Mouse (Mus musculus): Measurements from ENCODE around the gene Med27.
"Not testable (repeated sequence)": the region's sequence is repeated elsewhere in the genome, so short reads cannot be mapped to it uniquely, and the experiment has no call there.

Med27 gene

GRCm38 (mm10) chr2:29523918-29524811 lies 177.5 kb downstream of the Med27 start:
- DNase-seq = peak; percentile 84 to 89

- DNase-seq = no peak
Observed at GRCm38 (mm10) chr2:29525273-29525805, 178.7 kb downstream of the Med27 start.

GRCm38 (mm10) chr2:29526266-29526665 lies 179.6 kb downstream of the Med27 start:
- peak; percentile 76 to 79 for DNase-seq

GRCm38 (mm10) chr2:29527480-29527879 lies 180.9 kb downstream of the Med27 start:
- not testable (repeated sequence) for DNase-seq

GRCm38 (mm10) chr2:29528811-29529210 lies 182.2 kb downstream of the Med27 start:
- DNase-seq = no peak

- DNase-seq = not testable (repeated sequence)
Observed at GRCm38 (mm10) chr2:29529788-29530187, 183.2 kb downstream of the Med27 start.

GRCm38 (mm10) chr2:29532173-29532572 lies 185.6 kb downstream of the Med27 start:
- DNase-seq = no peak

GRCm38 (mm10) chr2:29532921-29533320 lies 186.3 kb downstream of the Med27 start:
- no peak for DNase-seq

- DNase-seq = no peak
Observed at GRCm38 (mm10) chr2:29535566-29536244, 189.1 kb downstream of the Med27 start.

- DNase-seq = no peak
Observed at GRCm38 (mm10) chr2:29536481-29536880, 189.9 kb downstream of the Med27 start.

- DNase-seq = no peak
Observed at GRCm38 (mm10) chr2:29537334-29537733, 190.7 kb downstream of the Med27 start.

GRCm38 (mm10) chr2:29542039-29542438 lies 195.4 kb downstream of the Med27 start:
- DNase-seq = peak; percentile 29 to 45

- DNase-seq = no peak
Observed at GRCm38 (mm10) chr2:29546571-29546970, 200.0 kb downstream of the Med27 start.

GRCm38 (mm10) chr2:29551816-29552585 lies 205.4 kb downstream of the Med27 start:
- no peak for DNase-seq

- peak; percentile 71 to 79 for DNase-seq
Observed at GRCm38 (mm10) chr2:29553945-29554634, 207.5 kb downstream of the Med27 start.

GRCm38 (mm10) chr2:29558561-29558960 lies 211.9 kb downstream of the Med27 start:
- DNase-seq = peak in 1 of 2 experiments; percentile 37

- DNase-seq = no peak
Observed at GRCm38 (mm10) chr2:29559955-29560354, 213.3 kb downstream of the Med27 start.

- DNase-seq = peak; percentile 94 to 96
Observed at GRCm38 (mm10) chr2:29561468-29561867, 214.8 kb downstream of the Med27 start.

GRCm38 (mm10) chr2:29563986-29564385 lies 217.4 kb downstream of the Med27 start:
- peak; percentile 75 to 81 for DNase-seq

GRCm38 (mm10) chr2:29565570-29566433 lies 219.2 kb downstream of the Med27 start:
- peak in 1 of 2 experiments; percentile 40 for DNase-seq
